Mouse (Mus musculus): ENCODE measurements around the gene Srd5a3.
A peak's percentile ranks its signal among the peaks of the same experiment; 100 is the strongest.
"Not testable (repeated sequence)": the region's sequence is repeated elsewhere in the genome, so short reads cannot be mapped to it uniquely, and the experiment has no call there.

Gene Srd5a3

DNA sequence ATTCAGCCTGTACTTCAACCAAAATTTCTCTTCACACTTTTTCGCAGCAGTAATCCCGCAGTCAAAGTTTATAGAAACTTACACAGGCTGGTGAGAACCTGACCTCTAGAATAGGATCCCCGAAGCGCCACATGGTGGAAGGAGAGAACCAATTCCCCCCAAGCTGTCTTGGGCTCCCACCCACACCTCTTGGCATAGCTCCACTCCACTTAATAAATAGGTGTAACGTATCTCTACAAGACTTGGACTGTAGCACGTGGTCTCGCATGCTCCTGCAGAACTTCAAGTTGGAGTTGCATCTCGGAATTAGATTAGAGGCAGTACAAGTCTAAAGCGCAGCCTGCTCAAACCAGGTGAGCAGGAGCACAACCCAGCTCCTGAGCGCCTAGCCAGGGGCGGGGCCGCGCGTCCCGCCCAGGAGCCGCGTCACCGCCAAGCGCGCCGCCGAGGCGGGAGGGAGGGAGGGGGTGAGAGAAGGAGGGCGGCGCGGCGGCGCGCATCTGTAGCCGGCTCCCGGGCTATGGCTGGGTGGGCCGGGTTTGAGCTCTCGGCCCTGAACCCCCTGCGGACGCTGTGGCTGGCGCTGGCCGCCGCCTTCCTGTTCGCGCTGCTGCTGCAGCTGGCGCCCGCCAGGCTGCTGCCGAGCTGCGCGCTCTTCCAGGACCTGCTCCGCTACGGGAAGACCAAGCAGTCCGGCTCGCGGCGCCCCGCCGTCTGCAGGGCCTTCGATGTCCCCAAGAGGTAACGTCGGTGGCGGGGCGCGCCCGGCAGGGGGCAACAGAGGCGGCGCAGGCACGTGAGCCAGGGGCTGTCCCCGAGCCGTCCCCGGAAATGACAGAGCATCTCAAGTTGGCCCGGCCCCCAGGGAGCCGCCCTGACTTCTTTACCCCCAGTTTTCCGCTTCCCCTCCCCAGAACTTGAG, at the start of gene Srd5a3:
Gene Srd5a3, plus strand, starts transcription at position 464 of the 922 bp plus-strand sequence.
- DNase-seq (ENCODE audit: low spot score in 2 of 2): peak; percentile 80 to 94

DNA sequence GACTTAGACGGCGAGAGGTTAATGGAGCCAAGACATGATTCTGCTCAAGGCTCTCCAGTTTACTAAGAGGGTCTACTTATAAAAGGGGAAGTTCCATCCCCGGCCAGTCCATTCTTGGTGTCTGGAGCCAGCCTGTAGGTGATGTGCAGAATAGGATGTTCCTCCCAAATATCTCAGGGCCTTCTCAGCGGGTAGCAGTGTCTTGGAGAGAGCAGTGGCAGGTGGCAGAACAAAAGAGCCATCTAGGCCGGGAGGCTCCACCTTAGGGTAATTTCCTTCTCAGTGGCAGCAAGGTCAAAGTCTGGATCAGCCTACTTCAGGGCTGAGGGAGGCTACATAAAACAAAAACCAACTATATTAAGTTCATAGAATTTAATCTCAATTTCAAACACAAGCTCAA, 36.3 kb upstream of the Srd5a3 start:
- DNase-seq (ENCODE audit: low spot score in 2 of 2): not testable (repeated sequence)

DNA sequence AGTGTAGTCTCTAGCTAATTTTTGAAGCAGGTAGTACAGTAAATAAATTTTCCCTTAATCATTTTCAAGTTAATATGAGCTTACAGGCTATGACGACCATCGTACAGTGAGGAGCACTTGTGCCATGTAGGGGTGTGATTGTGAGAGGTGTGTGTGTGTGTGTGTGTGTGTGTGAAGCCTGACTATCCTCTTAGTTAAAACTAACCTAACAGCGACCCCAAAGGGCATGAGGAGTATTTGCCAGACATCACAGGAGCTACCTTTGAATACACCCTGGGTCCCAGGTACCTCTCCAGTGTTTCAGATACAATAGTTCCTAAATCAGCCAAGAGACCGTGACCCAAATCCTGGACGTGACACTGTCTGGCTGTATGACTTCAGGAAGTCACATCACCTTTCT, 32.8 kb upstream of the Srd5a3 start:
- DNase-seq (ENCODE audit: low spot score in 2 of 2): no peak

DNA sequence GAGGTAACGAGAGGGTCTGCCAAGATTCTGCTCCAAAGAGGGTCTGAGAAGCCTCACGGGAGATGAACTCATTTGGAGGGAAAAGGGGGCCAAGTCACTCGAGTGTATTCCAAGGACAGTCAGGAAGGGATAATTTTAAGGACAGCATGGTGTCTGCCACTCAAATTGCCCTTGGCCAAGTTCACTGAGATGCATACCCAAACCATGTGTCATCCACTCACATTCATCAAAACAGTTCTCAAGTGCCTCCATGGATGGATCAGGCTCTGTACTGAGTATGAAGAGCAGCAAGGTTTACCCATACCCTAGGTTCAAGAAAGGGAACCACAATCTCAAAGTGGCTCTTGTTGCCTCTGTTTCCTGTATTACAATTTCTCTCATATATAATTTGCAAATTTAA, 31.6 kb upstream of the Srd5a3 start:
- no peak for DNase-seq (ENCODE audit: low spot score in 2 of 2)

DNA sequence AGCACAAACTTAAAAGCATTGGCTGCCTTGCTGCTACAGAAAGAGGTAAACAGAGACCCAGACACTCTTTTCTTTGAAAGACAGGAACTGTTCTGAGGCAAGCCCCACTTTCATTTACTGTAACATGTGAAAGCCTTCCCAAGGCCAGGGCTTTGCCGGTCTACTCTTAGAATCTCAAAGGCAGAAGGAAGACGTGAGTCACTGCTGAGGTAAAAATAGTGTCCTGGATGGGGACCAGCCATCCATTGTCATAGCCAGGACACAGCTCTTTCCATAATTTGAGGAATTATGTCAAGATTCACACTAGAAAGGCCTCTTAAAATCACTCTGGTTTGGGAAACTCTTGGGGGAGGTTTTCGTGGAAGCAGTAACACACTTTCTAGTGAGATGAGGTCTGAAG, 28.9 kb upstream of the Srd5a3 start:
- DNase-seq (ENCODE audit: low spot score in 2 of 2): peak in 1 of 2 experiments; percentile 42

DNA sequence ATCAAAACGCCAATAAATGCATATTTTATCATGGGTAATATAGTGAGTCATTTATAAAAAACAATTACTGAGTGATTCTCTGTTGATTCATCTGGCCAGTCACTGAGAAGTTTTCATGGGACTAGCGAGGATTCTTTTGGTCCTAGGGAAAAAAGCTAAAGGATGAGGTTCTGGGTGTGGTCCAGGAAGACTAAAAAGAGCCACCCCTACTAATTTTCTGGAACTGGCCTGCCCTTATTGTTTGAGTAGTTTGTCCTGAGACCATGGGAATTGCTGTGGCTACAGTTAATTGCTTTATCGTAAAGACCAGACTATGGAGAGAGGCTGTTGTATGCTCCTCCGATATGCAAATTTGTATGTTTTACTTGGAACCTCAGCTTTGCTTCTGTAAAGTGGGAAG, 28.1 kb upstream of the Srd5a3 start:
- DNase-seq (ENCODE audit: low spot score in 2 of 2): no peak

DNA sequence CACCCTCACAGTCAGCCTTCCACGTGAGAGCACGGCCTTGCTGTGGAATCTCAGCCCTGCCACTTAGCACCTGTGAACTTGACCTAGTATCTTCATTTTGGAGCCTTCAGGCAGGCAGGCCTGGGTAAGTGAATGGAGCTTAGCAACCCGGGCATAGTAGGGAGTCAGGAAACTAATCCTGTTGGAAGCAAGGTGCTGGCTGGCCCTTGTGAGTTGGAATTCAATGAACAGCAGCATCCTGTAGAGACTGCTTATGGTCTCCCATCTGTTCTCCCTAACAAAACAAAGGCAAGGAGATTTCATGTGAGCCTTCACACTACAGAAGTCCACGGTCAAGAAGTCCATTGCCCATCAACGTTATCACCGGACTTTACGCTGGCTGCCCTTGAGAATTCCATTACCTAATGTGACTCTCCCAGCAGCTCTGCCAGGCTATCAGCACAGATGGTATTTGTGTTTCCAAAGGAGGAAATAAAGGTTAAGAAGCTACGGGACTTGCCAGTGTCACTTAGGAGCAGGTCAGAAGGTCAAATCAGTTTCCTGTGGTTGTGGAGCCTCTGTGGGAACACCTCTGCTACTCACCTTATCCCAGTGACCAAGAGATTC, 24.5 kb upstream of the Srd5a3 start:
- no peak for DNase-seq (ENCODE audit: low spot score in 2 of 2)

DNA sequence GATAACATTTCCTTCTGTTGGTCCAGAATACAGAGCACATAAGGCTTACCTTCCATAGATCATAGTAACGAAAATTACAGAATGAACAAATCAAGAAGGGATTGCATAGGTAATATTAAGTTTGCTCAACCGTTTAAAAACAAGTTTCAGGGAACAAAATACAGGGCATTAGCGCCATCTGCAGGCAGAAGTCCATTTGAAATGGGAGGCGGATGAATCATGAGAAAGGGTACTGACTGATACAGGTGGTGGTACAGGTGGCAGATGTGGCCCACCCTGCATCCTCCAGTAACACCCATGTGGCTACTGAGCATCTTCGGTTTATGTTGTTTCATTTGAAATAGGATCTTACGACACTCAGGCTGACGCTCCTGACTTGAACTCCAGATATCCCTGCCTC, 21.6 kb upstream of the Srd5a3 start:
- peak in 1 of 2 experiments; percentile 71 for DNase-seq (ENCODE audit: low spot score in 2 of 2)

DNA sequence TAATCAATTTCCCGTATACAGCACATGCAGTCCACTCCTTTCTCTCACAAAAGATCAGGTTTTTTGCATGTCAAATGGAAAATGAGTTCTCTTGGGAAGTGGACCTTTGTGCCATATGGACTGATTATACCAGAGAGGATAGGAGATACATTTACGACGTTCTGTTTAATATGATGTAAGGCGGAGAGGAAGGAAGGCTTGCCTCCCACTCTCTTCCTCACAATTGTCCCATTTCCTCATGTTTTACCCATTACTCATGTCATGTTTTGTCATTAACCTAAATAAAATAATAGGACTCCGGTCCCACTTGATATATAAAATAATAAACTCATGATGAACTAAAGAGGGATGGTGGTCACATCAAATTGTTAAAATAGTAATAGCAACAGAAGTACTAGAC, 19.4 kb upstream of the Srd5a3 start:
- DNase-seq (ENCODE audit: low spot score in 2 of 2): no peak

DNA sequence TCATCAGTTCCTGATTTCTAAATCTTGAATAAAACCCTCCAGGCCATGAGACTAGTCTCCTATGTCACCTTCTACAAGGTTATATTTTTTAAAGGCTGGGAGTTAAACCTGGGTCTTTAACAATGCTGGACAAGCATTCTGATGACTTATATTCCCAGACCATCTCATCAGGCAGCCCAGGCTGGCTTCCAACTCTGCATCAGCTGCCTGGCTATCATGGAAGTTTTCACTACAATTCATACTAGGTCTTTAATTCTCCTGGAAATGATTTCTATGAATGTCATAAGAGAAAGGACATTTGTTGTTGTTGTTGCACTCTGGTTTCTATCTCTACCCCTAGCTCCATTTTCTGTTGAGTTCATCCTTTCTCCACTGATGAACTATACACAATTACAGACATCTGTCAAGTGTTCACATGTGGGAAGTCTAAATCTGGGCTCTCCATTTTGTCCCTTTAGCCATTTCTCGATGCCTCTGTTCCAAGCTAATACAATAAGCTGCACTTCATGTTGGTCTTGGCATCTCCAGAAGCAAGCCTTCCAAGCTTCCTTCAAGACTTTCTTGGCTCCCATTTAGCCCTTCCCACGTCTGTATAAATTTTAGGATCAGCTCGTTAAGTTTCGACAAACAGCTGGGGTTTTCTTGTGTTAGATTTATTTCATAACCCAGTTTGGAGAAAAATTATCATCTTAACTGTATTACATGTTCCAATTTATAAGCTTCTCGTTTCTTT, 12.3 kb upstream of the Srd5a3 start:
- peak in 1 of 2 experiments; percentile 21 for DNase-seq (ENCODE audit: low spot score in 2 of 2)

DNA sequence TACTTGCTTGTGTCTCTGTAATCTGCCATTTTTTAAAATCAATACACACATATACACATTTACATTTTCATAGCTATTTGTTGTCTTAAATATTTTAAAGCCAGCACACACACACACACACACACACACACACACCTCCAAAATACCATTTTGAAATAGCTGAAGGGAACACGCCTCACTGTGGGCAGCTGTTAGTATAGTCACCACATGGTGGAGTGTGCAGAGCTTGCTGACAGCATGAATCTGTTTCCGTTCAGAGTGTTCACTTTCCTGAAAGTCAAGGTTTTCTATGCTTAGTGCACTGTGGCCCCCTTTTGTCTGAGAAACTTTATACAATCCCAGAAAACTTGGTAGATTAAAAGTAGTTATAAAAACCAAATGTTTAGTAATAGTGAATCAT, 9.8 kb upstream of the Srd5a3 start:
- peak in 1 of 2 experiments; percentile 21 for DNase-seq (ENCODE audit: low spot score in 2 of 2)

DNA sequence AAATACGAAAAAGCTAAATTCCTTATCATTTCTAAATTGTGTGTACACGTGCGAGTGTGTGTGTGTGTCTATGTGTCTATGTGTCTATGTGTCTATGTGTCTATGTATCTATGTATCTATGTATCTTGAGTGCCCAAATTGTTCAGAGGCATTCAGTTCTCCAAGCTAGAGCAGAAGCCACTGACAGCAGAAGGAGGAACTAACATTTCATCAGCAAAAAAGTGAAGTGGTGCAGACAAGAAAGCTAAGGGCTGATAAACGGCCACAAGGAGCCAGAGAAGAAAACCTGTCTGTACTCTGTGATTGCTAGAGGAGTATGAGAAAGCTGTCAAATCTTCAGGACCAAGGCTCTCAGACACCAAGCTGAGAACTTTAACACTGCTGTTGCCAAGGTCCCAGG, 8.1 kb upstream of the Srd5a3 start:
- no peak for DNase-seq (ENCODE audit: low spot score in 2 of 2)

DNA sequence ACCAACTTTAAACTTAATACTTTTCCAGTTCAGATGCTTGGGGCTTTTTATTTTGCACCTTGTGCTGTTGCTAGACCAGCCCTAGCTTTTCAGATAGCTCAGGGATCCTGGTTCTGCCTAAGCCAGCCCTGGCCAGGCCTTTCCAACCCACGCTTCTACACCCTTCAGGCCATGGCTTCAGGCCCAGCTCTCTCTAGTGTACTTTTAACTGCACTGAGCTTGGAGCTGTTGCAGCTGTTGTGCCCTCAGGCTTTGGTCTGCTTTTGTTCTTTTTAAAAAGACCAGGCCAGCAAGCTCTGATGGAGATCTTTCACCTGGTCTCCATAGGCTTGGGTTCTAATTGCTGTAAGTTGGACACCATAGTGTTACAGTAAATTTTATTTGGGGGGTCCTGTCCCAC, 4.4 kb upstream of the Srd5a3 start:
- DNase-seq (ENCODE audit: low spot score in 2 of 2): no peak

DNA sequence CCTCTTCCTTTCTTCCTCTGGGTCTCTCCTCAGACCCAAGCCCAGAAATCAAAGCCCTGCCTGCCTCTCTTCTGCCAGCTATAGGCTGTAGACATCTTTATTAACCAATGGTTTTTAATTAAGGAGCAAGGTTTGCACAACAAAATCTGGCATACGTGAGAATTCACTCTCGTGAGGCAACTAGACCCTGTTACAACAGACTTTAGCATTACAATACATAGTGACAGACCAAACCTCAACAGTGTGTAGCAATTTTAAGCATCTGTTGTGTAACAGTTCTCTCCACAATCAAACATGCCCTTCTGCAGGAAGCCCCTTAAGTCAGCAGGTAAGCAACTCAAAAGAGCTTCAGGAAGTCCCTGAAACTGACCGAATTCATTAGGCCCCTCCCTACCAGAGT, 3.8 kb upstream of the Srd5a3 start:
- DNase-seq (ENCODE audit: low spot score in 2 of 2): no peak

DNA sequence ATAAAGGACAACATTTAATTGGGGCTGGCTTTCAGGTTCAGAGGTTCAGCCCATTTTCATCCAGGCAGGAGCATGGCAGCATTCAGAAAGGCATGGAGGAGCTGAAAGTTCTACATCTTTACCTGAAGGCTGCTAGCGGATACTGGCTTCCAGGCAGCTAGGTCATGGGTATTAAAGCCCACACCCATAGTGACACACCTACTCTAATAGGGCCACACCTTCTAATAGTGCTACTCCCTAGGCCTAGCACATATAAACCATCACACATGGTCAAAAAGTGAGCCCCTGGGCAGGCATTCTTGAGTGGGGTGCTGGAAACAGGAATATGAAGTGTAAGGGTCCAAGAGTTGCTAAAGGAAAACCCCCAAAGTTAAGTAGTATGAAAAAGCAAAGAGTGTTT, 2.5 kb upstream of the Srd5a3 start:
- no peak for DNase-seq (ENCODE audit: low spot score in 2 of 2)

DNA sequence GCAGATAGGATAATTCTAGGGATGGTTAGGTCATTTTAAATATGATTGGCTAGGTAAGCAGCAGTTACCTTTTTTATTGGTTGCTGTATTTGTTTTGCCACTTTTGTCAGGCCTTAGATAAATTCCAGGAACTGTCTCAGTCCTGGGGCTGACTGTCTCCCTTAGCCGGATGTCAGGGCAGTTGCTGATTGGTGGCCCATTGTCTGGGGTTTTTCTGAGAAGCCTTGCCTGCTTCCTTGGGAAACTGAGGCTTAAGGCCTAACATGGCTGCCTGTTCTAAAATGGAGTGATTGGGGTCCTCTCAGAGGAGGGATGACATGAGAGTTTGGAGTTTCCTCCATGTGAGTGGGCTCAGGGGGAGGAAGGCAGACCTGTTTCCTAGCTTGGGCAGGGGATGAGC, 2.0 kb upstream of the Srd5a3 start:
- no peak for DNase-seq (ENCODE audit: low spot score in 2 of 2)

DNA sequence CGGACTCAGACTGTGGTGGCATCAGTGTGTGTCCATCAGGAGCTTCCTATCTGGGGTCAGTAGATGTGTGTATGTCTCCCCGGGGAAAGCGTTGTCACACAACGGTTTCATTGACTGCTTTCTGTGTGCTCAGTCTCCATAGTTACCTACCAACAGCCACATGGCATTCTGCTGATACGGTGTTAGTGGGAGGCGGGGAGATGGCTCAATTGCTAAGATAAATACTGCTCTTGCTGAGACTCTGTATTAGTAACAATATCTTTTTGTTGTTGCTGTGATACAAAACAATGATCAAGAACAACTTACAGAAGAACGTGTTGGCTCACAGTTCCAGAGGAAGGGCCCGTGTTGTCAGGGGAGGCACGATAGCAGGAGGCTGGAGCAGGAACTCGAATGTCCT, 1.6 kb upstream of the Srd5a3 start:
- DNase-seq (ENCODE audit: low spot score in 2 of 2): no peak

DNA sequence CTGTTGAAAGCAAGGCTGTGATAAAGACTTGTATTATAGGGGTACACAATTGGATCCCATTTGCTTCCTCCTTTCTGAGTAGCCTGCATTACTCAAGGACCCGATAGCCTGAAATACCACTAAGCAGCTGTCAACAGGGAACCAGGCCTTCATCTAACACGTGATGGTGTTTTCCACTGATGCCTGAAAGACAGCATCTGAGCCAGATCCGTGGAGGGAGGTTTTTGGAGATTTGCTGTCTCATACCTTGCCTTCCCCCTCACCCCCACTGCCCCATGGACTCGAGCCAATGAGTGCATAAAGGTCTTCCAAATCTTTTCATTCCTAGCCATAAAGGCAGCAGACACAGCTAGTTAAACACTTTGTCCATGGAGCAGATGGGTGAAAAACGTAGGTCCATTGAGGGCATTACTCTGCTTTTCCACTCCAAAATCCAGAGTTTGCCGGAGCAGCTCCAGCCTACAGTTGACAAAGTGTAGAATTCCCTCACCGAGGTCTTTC, 850 bp upstream of the Srd5a3 start:
- DNase-seq (ENCODE audit: low spot score in 2 of 2): peak in 1 of 2 experiments; percentile 11

DNA sequence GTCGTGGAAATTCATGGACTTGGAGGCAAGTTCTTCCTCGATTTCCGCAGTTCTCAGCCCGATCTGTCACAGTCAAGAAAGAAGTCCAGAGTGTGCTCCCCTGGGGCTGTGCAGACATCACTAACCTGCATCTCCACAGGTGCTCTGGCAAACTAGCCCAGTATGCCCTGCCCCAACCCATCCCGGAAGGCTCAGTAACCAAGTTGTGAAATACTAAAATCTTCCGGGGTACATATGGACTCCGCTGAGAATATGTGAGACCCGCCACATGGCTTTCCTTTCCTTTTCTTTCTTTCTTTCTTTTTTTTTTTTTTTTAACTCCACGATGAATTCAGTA, 627 bp downstream of the Srd5a3 start:
- DNase-seq (ENCODE audit: low spot score in 2 of 2): no peak

DNA sequence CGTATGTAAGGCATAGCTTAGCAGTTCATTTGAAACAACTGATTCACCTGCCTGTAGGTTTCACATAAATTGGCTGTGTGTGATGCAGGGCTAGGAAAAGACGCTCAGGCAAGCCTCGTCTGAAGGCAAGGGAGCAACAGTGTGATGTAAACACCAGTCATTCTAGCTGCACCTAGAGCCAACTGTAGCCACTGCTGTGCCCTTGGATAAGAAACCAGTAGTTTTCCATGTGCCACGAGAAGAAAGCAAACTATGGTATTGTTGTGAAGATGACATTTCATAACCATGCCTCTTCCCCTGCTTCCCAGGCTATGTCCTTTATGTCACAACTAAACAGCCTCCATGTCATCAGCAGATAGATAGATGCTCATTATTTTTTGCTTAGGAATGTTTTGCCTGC, 3.3 kb downstream of the Srd5a3 start:
- no peak for DNase-seq (ENCODE audit: low spot score in 2 of 2)

DNA sequence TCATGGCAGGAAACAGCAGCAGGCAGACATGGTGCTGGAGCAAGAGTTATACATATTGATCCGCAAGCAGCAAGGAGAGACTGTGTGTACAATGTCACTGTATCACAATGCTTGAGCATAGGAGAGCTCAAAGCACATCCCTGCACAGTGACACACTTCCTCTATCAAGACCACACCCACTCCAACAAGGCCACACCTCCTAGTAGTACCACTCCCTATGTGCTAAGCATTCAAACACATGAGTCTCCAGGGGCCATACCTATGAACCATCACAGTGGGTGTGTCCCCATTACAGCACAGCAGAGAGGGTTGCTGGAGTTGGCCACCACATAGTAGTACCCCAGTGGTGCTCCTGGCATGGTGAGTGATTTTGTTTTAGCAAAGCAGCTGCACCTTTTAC, 6.3 kb downstream of the Srd5a3 start:
- no peak for DNase-seq (ENCODE audit: low spot score in 2 of 2)

DNA sequence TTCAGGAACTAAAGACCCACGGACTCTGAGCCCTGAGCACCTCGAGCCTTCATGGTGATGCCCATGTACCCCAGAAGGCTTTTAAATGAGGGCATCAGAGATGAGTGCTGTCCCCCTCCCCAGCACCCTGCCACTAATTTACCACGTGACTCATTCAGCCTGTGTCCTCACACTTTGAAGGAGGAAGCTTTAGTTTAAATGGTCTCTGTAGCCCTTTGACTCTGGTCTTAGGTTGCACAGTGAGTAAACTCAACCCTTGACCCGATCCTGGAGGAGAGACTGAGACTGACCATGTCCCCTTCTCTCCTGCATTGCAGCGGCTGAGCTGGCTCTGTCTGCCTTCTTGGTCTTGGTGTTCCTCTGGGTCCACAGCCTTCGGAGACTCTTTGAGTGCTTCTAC, 9.4 kb downstream of the Srd5a3 start:
- DNase-seq (ENCODE audit: low spot score in 2 of 2): no peak

DNA sequence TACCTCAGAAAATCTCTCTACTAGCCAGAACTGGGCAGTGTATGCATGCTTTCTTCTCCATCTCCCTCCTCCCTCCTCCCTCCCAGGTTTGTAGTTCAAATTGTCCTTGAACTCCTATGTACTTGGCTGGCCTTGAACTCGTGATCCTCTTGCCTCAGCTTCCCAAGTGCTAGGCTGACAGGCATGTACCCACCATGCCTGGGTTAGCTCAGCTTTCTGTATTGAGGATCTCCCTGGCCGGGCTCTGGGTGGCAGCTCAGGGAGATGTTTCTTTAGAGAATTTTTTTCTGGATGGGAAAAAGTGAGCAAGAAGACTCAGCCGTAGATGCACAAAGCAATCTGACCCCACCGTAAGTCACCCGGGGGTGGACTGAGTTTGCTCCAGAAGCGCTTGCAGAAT, 12.9 kb downstream of the Srd5a3 start:
- no peak for DNase-seq (ENCODE audit: low spot score in 2 of 2)
